Mouse (Mus musculus) CH12.LX (cell line): ENCODE results near the gene Akap10. TPM values are rescaled to one million over a fixed set of nuclear protein-coding genes. Genes with fewer than 3 reads are reported as not detected.

Experiments used
- DNase-seq: peaks from one replicate; pipeline ENCODE4 v3.0.0-alpha.2; 2013; ENCODE audit errors: extremely low read depth
- H3K27ac ChIP-seq: 2 replicates; pipeline ENCODE4 v1.5.1; 2012; ENCODE audit warnings: low read depth, mild to moderate bottlenecking, control low read depth, moderate library complexity; ENCODE audit not compliant: insufficient read depth
- H3K27me3 ChIP-seq: replicated peaks from 2 replicates; pipeline ENCODE3; 2012; ENCODE audit warnings: inconsistent platforms
- H3K36me3 ChIP-seq, 2 experiments: replicated peaks in 1 of 2; 2 replicates each; pipeline versions ENCODE3 to v1.6.1; 2012; ENCODE audit warnings: inconsistent platforms in 1 of 2, low read length in 1 of 2, mild to moderate bottlenecking in 1 of 2, mixed read lengths in 1 of 2, moderate library complexity in 1 of 2; ENCODE audit not compliant: control insufficient read depth in 1 of 2, insufficient read depth in 1 of 2
- H3K4me1 ChIP-seq, 2 experiments: 2 replicates each; pipeline ENCODE4 v1.6.1; 2012; ENCODE audit warnings: inconsistent platforms in 1 of 2, moderate library complexity in 1 of 2; ENCODE audit not compliant: insufficient read depth in 2 of 2, control insufficient read depth in 1 of 2
- H3K4me2 ChIP-seq: 2 replicates; pipeline ENCODE4 v1.6.1; 2012; ENCODE audit warnings: low read depth, mild to moderate bottlenecking, control low read depth; ENCODE audit not compliant: poor library complexity, insufficient read depth, severe bottlenecking
- H3K4me3 ChIP-seq, 3 experiments: fragments of 150-350 bp in 1 of 3; sonication (generic) in 1 of 3; replicated peaks in 1 of 3; 2 replicates each; pipeline versions ENCODE3 to v1.5.1; 2011 to 2012; ENCODE audit warnings: low read depth in 2 of 3, low read length in 2 of 3, mild to moderate bottlenecking in 2 of 3, moderate library complexity in 2 of 3, control low read depth in 1 of 3, improper control_type of control experiment in 1 of 3, inconsistent platforms in 1 of 3, mixed read lengths in 1 of 3; ENCODE audit not compliant: poor library complexity in 1 of 3
- H3K79me2 ChIP-seq: replicated peaks from 2 replicates; pipeline ENCODE4 v1.6.1; 2012; ENCODE audit warnings: mild to moderate bottlenecking, moderate library complexity; ENCODE audit not compliant: control insufficient read depth, poor library complexity, insufficient read depth, severe bottlenecking; ENCODE audit errors: extremely low read depth
- H3K9ac ChIP-seq: 2 replicates; pipeline ENCODE4 v1.6.1; 2012; ENCODE audit warnings: low read depth, mild to moderate bottlenecking, control low read depth, moderate library complexity; ENCODE audit not compliant: insufficient read depth
- H3K9me3 ChIP-seq: replicated peaks from 2 replicates; pipeline ENCODE3; 2012; ENCODE audit warnings: low read length, inconsistent platforms, mixed read lengths
- BHLHE40 ChIP-seq: IDR thresholded peaks from 2 replicates; pipeline ENCODE4 v1.6.1; 2011; ENCODE audit warnings: mild to moderate bottlenecking, low read depth, low read length, improper control_type of control experiment
- CHD2 ChIP-seq: IDR thresholded peaks from 2 replicates; pipeline ENCODE4 v1.6.1; 2011; ENCODE audit warnings: low read length, improper control_type of control experiment
- CTCF ChIP-seq, 2 experiments: IDR thresholded peaks in 1 of 2; conservative IDR thresholded peaks in 1 of 2; 2 replicates each; pipeline ENCODE4 v1.5.1; 2011 to 2012; ENCODE audit warnings: low read depth in 2 of 2, low read length in 2 of 2, improper control_type of control experiment in 1 of 2, inconsistent platforms in 1 of 2, mild to moderate bottlenecking in 1 of 2, moderate library complexity in 1 of 2
- E2F4 ChIP-seq: IDR thresholded peaks from 2 replicates; pipeline ENCODE4 v1.6.1; 2011; ENCODE audit warnings: low read depth, low read length, improper control_type of control experiment; ENCODE audit not compliant: insufficient replicate concordance
- EP300 ChIP-seq: IDR thresholded peaks from 2 replicates; pipeline ENCODE4 v1.6.1; 2011; ENCODE audit warnings: low read length, improper control_type of control experiment
- ETS1 ChIP-seq: conservative IDR thresholded peaks from 2 replicates; pipeline ENCODE4 v1.6.1; 2012; ENCODE audit warnings: low read depth, mild to moderate bottlenecking, inconsistent platforms, low read length, improper control_type of control experiment, moderate library complexity
- HCFC1 ChIP-seq: IDR thresholded peaks from 2 replicates; pipeline ENCODE4 v1.6.1; 2012; ENCODE audit warnings: low read depth, mild to moderate bottlenecking, inconsistent platforms, low read length, improper control_type of control experiment
- IRF4 ChIP-seq: IDR thresholded peaks from 2 replicates; pipeline ENCODE4 v1.6.1; 2014; ENCODE audit warnings: low read depth, mild to moderate bottlenecking, inconsistent platforms, low read length, improper control_type of control experiment
- JUN ChIP-seq: IDR thresholded peaks from 2 replicates; pipeline ENCODE4 v1.6.1; 2011; ENCODE audit warnings: low read depth, mild to moderate bottlenecking, low read length, improper control_type of control experiment, moderate library complexity; ENCODE audit not compliant: insufficient read depth
- MAFK ChIP-seq: IDR thresholded peaks from 2 replicates; pipeline ENCODE4 v1.6.1; 2011; ENCODE audit warnings: low read length, improper control_type of control experiment; ENCODE audit not compliant: insufficient replicate concordance
- MAX ChIP-seq: IDR thresholded peaks from 2 replicates; pipeline ENCODE4 v1.6.1; 2011; ENCODE audit warnings: low read length, improper control_type of control experiment
- MAZ ChIP-seq: IDR thresholded peaks from 2 replicates; pipeline ENCODE4 v1.6.1; 2012; ENCODE audit warnings: low read depth, mild to moderate bottlenecking, inconsistent platforms, low read length, improper control_type of control experiment, moderate library complexity
- MEF2A ChIP-seq: IDR thresholded peaks from 2 replicates; pipeline ENCODE4 v1.6.1; 2014; ENCODE audit warnings: low read depth, mild to moderate bottlenecking, inconsistent platforms, low read length, improper control_type of control experiment, borderline replicate concordance
- MXI1 ChIP-seq: IDR thresholded peaks from 2 replicates; pipeline ENCODE4 v1.6.1; 2011; ENCODE audit warnings: mild to moderate bottlenecking, low read depth, low read length, improper control_type of control experiment
- MYC ChIP-seq: IDR thresholded peaks from 2 replicates; pipeline ENCODE4 v1.6.1; 2011; ENCODE audit warnings: low read depth, mild to moderate bottlenecking, improper control_type of control experiment, low read length
- NELFE ChIP-seq: IDR thresholded peaks from 2 replicates; pipeline ENCODE4 v1.6.1; 2011; ENCODE audit warnings: low read depth, low read length, improper control_type of control experiment
- NRF1 ChIP-seq: IDR thresholded peaks from 2 replicates; pipeline ENCODE4 v1.6.1; 2014; ENCODE audit warnings: low read depth, mild to moderate bottlenecking, inconsistent platforms, low read length, improper control_type of control experiment, moderate library complexity
- PAX5 ChIP-seq: IDR thresholded peaks from 2 replicates; pipeline ENCODE4 v1.6.1; 2012; ENCODE audit warnings: low read length, inconsistent platforms, mixed read lengths
- POLR2A ChIP-seq: IDR thresholded peaks from 2 replicates; pipeline ENCODE4 v1.6.1; 2011; ENCODE audit warnings: low read depth, mild to moderate bottlenecking, improper control_type of control experiment, low read length
- POLR2AphosphoS2 ChIP-seq: IDR thresholded peaks from 2 replicates; pipeline ENCODE4 v1.6.1; 2011; ENCODE audit warnings: low read depth, low read length, improper control_type of control experiment
- RCOR1 ChIP-seq: conservative IDR thresholded peaks from 2 replicates; pipeline ENCODE4 v1.6.1; 2012; ENCODE audit warnings: low read depth, mild to moderate bottlenecking, inconsistent platforms, low read length, improper control_type of control experiment
- SIN3A ChIP-seq: IDR thresholded peaks from 2 replicates; pipeline ENCODE4 v1.6.1; 2012; ENCODE audit warnings: low read length, improper control_type of control experiment, inconsistent platforms
- SMC3 ChIP-seq: IDR thresholded peaks from 2 replicates; pipeline ENCODE4 v1.6.1; 2011; ENCODE audit warnings: low read depth, low read length, improper control_type of control experiment
- TBP ChIP-seq: conservative IDR thresholded peaks from 2 replicates; pipeline ENCODE4 v1.6.1; 2011; ENCODE audit warnings: low read depth, low read length, improper control_type of control experiment
- TCF12 ChIP-seq: IDR thresholded peaks from 2 replicates; pipeline ENCODE4 v1.6.1; 2014; ENCODE audit warnings: low read depth, mild to moderate bottlenecking, inconsistent platforms, low read length, improper control_type of control experiment
- UBTF ChIP-seq: IDR thresholded peaks from 2 replicates; pipeline ENCODE4 v1.6.1; 2012; ENCODE audit warnings: low read depth, mild to moderate bottlenecking, inconsistent platforms, low read length, improper control_type of control experiment, moderate library complexity
- USF1 ChIP-seq: IDR thresholded peaks from 2 replicates; pipeline ENCODE4 v1.6.1; 2014; ENCODE audit warnings: low read depth, mild to moderate bottlenecking, inconsistent platforms, low read length, improper control_type of control experiment
- USF2 ChIP-seq: conservative IDR thresholded peaks from 2 replicates; pipeline ENCODE4 v1.6.1; 2011; ENCODE audit warnings: low read depth, low read length, improper control_type of control experiment
- ZMIZ1 ChIP-seq: IDR thresholded peaks from 2 replicates; pipeline ENCODE4 v1.6.1; 2012; ENCODE audit warnings: low read depth, mild to moderate bottlenecking, inconsistent platforms, low read length, improper control_type of control experiment
- ZNF384 ChIP-seq: IDR thresholded peaks from 2 replicates; pipeline ENCODE4 v1.6.1; 2012; ENCODE audit warnings: low read depth, low read length, improper control_type of control experiment, inconsistent platforms
- dilution Hi-C: fragments of 300-500 bp; cut with MboI; formaldehyde crosslinking; loops from 2 replicates; pipeline ENCODE4 v1.14.3; 2020; ENCODE audit warnings: low sequenced_read_pairs; ENCODE audit not compliant: extremely low pct_unique_long_range_greater_than_20kb, extremely low pct_ligation_motif_present
- in situ Hi-C: fragments of 300-500 bp; cut with MboI; formaldehyde crosslinking; loops from 3 replicates; pipeline ENCODE4 v1.14.3; 2019; ENCODE audit warnings: low sequenced_read_pairs, low pct_ligation_motif_present, low pct_unique_long_range_greater_than_20kb, mixed read lengths
- polyA plus RNA-seq: library from polyadenylated mRNA; unstranded; fragments of >175 nt; gene quantifications from 2 replicates; pipeline ENCODE4 v1.2.1, GENCODE M21; 2012; ENCODE audit warnings: low read depth; ENCODE audit not compliant: insufficient read length
- total RNA-seq, 2 experiments: library from RNA; depleted of rRNA; stranded (reverse); fragments of 300-350 nt in 1 of 2; fragments of >200 nt in 1 of 2; gene quantifications; 2 replicates each; pipeline ENCODE4 v1.2.3; 2012 to 2014

Gene Akap10
- total and polyA plus RNA-seq, 3 experiments: 24.1 to 38.4 (median 25.3) TPM

DNA sequence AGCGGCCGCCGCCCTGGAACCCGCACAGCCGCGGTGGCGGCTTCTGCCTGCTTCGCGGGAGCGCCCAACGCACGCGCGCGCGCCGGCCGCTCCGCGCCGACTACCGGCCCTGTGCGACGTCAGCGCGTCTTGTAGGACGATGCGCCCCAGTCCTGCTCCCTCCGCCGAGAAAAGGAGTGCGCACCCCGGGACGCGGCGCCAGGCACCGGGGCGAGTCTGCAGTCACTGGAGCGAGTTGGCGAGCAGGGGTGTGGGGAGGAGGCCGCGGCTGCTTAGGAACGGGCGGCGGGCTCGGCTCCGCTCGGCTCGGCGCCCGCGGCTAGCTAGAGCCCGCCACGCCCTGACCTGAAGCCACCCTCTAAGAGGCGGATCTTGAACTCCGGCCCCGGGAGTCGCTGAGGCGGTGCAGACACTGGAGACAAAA is 75.1 kb downstream of the Akap10 start, which contains the start of gene Ulk2 (continued):
- TF ChIP-seq ZMIZ1: peak; percentile 99
- peak; percentile 91; the same call in 1 of the 2 replicates for TF ChIP-seq SIN3A
- TF ChIP-seq TBP: peak; percentile 95
- peak; percentile 85 for TF ChIP-seq POLR2AphosphoS2
- peak; percentile 71 for TF ChIP-seq HCFC1
- peak; percentile 55; the same call in 1 of the 2 replicates for TF ChIP-seq MEF2A
- TF ChIP-seq NELFE: peak; percentile 100
- peak; percentile 31 for TF ChIP-seq BHLHE40
- TF ChIP-seq USF2: no peak
- peak; percentile 99 for TF ChIP-seq POLR2A
- TF ChIP-seq NRF1: peak; percentile 82
- no peak; the same call in 1 of the 2 replicates for TF ChIP-seq UBTF
- peak; percentile 36; the same call in 1 of the 2 replicates for TF ChIP-seq MXI1
- TF ChIP-seq TCF12: peak; percentile 99
- no peak; the same call in 1 of the 2 replicates for TF ChIP-seq RCOR1
- no peak for TF ChIP-seq MYC

DNA sequence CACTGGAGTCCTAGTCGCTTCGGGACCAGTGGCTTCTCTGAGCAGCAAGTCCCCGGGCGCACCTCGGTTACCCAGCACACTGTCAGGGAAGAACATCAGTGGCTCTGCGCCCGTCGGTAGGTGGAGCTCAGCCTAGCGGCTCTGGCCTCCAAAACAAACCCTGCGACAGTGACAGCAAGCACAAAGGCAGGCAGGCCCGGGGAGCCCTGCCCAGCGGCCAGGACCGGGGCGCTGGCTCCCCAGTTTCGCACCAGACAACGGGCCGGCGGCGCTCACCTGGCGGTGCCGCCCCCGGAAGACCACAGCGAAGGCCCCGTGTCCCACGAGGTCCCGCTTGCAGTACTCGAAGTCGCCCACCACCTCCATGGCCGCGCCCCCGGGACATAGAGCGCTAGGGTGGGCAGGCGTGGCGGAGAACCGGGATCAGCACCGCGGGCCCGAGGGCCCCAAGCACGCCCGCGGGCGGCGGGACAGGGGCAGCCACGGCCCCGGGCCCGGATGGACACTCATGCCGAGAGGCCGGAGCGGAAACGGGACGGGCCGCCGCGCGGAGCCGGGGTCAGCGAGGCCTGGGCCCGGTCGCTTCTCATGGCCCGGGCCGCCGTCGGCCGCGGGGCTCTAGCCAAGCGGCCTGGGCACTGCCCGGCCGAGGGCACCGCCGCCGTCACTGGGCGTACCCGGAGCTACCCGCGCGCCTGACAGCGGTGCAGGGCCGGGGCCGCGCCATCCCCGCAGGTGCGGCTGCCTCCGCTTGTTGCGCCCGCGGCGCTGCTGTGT is 75.7 kb downstream of the Akap10 start:
- H3K4me3 ChIP-seq: peak overlapping the region; percentile 67 to 86 (median 82)
- dilution Hi-C loops: no loop called here
- H3K36me3 ChIP-seq: no peaks in the 10 kb centered on the region
- TF ChIP-seq E2F4 (no peak), CTCF (conservative IDR thresholded peaks at IDR 0.05 in 1 of 2, IDR thresholded peaks at IDR 0.05 in 1 of 2; ENCODE audit: low read depth in 2 of 2, low read length in 2 of 2) (peak in 1 of 2 experiments; percentile 56; a peak in 2 of 4 replicates), SMC3 (0 out of 2 replicates have a peak, but pooled peaks have one; percentile 12), MAZ (0 out of 2 replicates have a peak, but pooled peaks have one; percentile 6), MXI1 (peak; percentile 86), CHD2 (no peak), TBP (0 out of 2 replicates have a peak, but pooled peaks have one; percentile 36), RCOR1 (no peak), ETS1 (no peak), SIN3A (peak; percentile 73), HCFC1 (peak; percentile 44; the same call in 1 of the 2 replicates), IRF4 (no peak), JUN (no peak), MYC (no peak; the same call in 1 of the 2 replicates), UBTF (no peak; the same call in none of the 2 replicates), MAX (0 out of 2 replicates have a peak, but pooled peaks have one; percentile 29), PAX5 (no peak), EP300 (no peak), USF1 (no peak), TCF12 (no peak; the same call in 1 of the 2 replicates), MAFK (no peak), ZNF384 (no peak)
- no peaks in the 10 kb centered on the region for H3K27me3 ChIP-seq
- no peaks in the 10 kb centered on the region for H3K79me2 ChIP-seq
- peak; percentile 85 for DNase-seq
- peak overlapping the region; percentile 24 for H3K4me2 ChIP-seq
- H3K9me3 ChIP-seq: no peaks in the 10 kb centered on the region
- peak overlapping the region; percentile 53; the same call in 1 of the 2 replicates for H3K27ac ChIP-seq
- peaks cover 0 to 6% of the 10 kb centered on the region in 2 experiments; a peak in 2 of 4 replicates for H3K4me1 ChIP-seq
- peak overlapping the region; percentile 77 for H3K9ac ChIP-seq
- in situ Hi-C loops: no loop called here
